Mouse (Mus musculus): ENCODE data around the gene Fam107b. TPM values are rescaled to one million over a fixed set of nuclear protein-coding genes. Genes with fewer than 3 reads are reported as not detected.

Fam107b gene
- total RNA-seq, 1 experiment from 2014 or later: 812 TPM

DNA sequence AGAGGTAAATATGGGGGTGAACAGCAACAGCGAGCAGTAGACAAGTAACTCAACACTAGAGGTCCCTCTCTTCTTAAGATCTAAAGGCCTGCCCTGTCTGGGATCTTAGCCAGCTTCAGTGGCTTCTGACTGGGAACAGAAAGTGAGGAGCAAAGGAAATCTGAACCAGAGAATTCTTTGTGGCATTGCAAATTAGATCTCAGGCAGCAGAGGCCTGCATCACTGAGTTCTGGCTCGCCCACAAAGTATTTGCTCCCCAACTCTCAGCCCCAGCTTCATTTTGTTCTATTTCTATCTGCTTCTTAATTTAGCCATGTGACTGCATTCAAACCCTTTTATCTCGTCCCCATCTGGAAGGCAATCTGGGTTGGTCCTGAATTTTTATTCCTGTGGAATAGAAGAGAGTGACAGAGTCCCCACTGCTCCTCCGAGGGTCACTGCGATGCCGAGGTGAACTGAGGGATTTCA lies 245.9 kb downstream of the Fam107b start:
- ATAC-seq (replicated peaks; ENCODE audit: low read depth, poor library complexity, severe bottlenecking): peak; percentile 50; the same call in 1 of the 2 replicates

DNA sequence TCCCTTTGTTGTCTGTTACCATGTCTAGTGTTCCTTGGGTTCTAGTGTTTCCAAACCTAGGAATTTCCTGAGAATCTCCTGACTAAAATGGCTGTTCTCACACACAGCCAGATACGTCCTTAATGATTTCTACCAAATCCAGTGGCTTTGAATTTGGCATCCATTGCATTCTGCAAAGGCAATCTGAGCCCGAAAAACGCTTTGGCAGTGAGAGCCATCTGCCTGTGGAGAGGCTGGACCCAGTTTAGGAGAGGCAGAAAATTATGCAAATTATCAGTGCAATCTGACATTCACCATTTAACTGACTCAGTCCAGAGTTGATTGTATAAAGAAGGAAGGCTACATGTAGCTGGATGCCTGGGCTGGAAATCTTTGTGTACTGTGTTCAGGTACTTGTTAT lies 247.3 kb downstream of the Fam107b start:
- ATAC-seq (replicated peaks; ENCODE audit: low read depth, poor library complexity, severe bottlenecking): no peak

- ATAC-seq (replicated peaks; ENCODE audit: low read depth, poor library complexity, severe bottlenecking): no peak
Observed at GRCm38 (mm10) chr2:3822483-3823455, 252.5 kb downstream of the Fam107b start.

Other genes starting within 250 kb of the Fam107b start
- 8.6 and 15.4 TPM in 2 replicates for gene Rpp38, start 237.8 kb upstream of the Fam107b start, total RNA-seq (2017)
- 1.7 TPM in 1 of 2 replicates, not detected in the other for gene Acbd7, start 234.3 kb upstream of the Fam107b start, total RNA-seq (2017)
- not detected in 2 replicates for gene Olah, start 173.3 kb upstream of the Fam107b start, total RNA-seq (2017)
- gene Meig1, start 147.8 kb upstream of the Fam107b start, total RNA-seq (2017): not detected in 2 replicates
- 9.1 and 17.7 TPM in 2 replicates for gene Dclre1c, start 146.4 kb upstream of the Fam107b start, total RNA-seq (2017)
- 15.7 and 20.0 TPM in 2 replicates for gene Suv39h2, start 95.5 kb upstream of the Fam107b start, total RNA-seq (2017)
- 12.2 and 15.4 TPM in 2 replicates for gene Gm45902, start 57.7 kb upstream of the Fam107b start, total RNA-seq (2017)
- gene Hspa14, start 57.7 kb upstream of the Fam107b start, total RNA-seq (2017): 134 and 176 TPM in 2 replicates
- gene Cdnf, start 57.5 kb upstream of the Fam107b start, total RNA-seq (2017): 0.58 and 1.6 TPM in 2 replicates

Data from common myeloid progenitor, adult 5-6 weeks (primary cell).